Mouse (Mus musculus) spleen, adult 2 months (tissue): ENCODE results near the gene Zdhhc6. TPM values are rescaled to one million over a fixed set of nuclear protein-coding genes. Genes with fewer than 3 reads are reported as not detected.

ENCODE experiments used
- DNase-seq, 2 experiments: peaks; one replicate each; pipeline versions ENCODE4 v3.0.0 to v3.0.0-alpha.2; 2012 to 2021; ENCODE audit warnings: low spot score in 2 of 2, low read depth in 1 of 2
- H3K27ac ChIP-seq: fragments of 200-500 bp; 2 replicates; pipeline ENCODE4 v1.5.1; 2012; ENCODE audit warnings: low read length, inconsistent platforms; ENCODE audit not compliant: insufficient read depth
- H3K27me3 ChIP-seq: fragments of 200-500 bp; 2 replicates; pipeline ENCODE4 v1.6.1; 2012; ENCODE audit warnings: mild to moderate bottlenecking, moderate library complexity, low read length, inconsistent platforms; ENCODE audit not compliant: control insufficient read depth, insufficient read depth
- H3K36me3 ChIP-seq: fragments of 200-500 bp; 2 replicates; pipeline ENCODE4 v1.6.1; 2012; ENCODE audit warnings: mild to moderate bottlenecking, low read length, inconsistent platforms; ENCODE audit not compliant: control insufficient read depth, insufficient read depth
- H3K4me1 ChIP-seq: fragments of 200-500 bp; 2 replicates; pipeline ENCODE4 v1.6.1; 2011; ENCODE audit warnings: inconsistent platforms; ENCODE audit not compliant: control insufficient read depth, insufficient read depth, insufficient read length
- H3K4me3 ChIP-seq: fragments of 200-500 bp; 2 replicates; pipeline ENCODE4 v1.5.1; 2011; ENCODE audit warnings: mild to moderate bottlenecking, inconsistent platforms; ENCODE audit not compliant: insufficient read depth, insufficient read length; ENCODE audit errors: extremely low read depth
- CTCF ChIP-seq: fragments of 200-500 bp; IDR thresholded peaks from 2 replicates; pipeline ENCODE4 v1.5.1; 2011; ENCODE audit warnings: mild to moderate bottlenecking, inconsistent platforms; ENCODE audit not compliant: insufficient read depth, insufficient read length, insufficient replicate concordance; ENCODE audit errors: extremely low read depth
- POLR2A ChIP-seq: fragments of 200-500 bp; IDR thresholded peaks from 2 replicates; pipeline ENCODE4 v1.6.1; 2011; ENCODE audit warnings: low read depth, low read length, inconsistent platforms
- WGBS: fragments of 180-500 bp; shearing (Covaris S2); methylation state at CpG from one replicate; pipeline ENCODE4 v1.1.7; 2018; 5-methylcytosine and 5-hydroxymethylcytosine counted together
- polyA plus RNA-seq: library from polyadenylated mRNA; depleted of rRNA; stranded (reverse); fragments of >200 nt; gene quantifications from 2 replicates; pipeline ENCODE4 v1.2.3, GENCODE M21; 2012

Zdhhc6 gene
- polyA plus RNA-seq, 1 experiment = 6.3 TPM

DNA sequence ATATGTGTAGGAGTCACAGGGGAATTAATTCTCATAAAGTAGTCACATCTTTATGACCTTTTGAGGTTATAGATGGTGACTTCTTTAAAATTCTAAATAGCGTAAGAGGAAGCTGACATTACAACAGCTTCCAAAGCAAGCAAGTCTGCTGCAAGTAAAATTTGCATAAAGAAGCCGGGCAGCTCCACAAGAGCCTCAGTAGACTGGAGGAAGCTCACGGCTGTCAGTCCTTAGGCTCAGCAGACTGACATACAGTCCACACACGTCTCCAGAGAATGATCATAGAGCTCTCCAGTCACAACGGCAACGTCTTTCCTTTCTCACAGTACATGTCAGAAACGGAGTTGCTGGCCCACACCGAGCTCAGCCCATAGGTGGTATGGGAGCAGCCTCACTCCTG is 4.0 kb downstream of the Zdhhc6 start:
- Histone ChIP-seq H3K4me1 (no peaks in the 10 kb centered on the region; the same call in 1 of the 2 replicates), H3K27me3 (no peaks in the 10 kb centered on the region), H3K36me3 (peaks cover 13% of the 10 kb centered on the region), H3K27ac (no peak overlapping the region), H3K4me3 (no peak overlapping the region)
- no peak for DNase-seq
- no peak for TF ChIP-seq POLR2A
- no peak for TF ChIP-seq CTCF
- 85% methylated on average over 8 of the region's 8 CpGs for WGBS

DNA sequence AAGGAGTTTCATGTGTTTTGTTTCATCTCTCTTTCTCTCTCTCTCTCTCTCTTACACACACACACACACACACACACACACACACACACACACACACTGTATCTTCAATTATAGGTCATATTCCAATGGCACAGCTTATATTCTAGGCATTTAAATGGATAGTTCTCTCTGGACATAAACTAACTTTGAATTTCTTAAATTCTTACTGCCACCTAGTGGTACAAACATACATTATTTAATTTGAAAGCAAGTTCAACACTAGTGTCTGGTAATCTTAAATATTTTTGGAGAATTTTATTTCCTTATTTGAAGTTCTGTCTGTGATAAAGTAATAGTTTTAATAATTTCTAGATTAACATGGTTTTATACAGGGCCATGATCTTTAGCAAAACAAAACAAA is 10.8 kb downstream of the Zdhhc6 start:
- H3K27ac ChIP-seq = no peak overlapping the region
- H3K36me3 ChIP-seq = peaks cover 28% of the 10 kb centered on the region
- H3K4me1 ChIP-seq = no peaks in the 10 kb centered on the region
- no peak overlapping the region for H3K4me3 ChIP-seq
- TF ChIP-seq CTCF = no peak
- no peak for TF ChIP-seq POLR2A
- no peak for DNase-seq
- no peaks in the 10 kb centered on the region for H3K27me3 ChIP-seq

DNA sequence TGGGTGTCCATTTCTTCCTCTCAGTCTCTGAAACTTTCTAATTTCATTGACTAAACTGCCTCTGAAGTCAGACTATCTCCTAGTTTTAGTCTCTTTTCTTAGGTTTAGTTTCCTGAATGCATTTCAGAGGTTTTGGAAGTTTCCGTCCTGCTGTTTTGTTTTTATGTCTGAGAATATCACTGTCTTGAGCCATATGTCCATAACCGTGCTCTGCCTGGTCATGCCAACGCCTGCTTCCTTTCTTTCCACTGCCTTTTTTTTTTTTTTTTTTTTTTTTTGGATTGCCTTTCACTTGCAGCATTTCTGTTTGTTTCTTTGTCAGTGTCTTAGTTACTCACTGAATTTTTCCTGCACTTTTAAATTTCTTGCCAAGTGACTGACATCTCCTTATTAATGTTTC is 15.3 kb downstream of the Zdhhc6 start:
- WGBS = 94% methylated on average over 3 of the region's 3 CpGs
- DNase-seq = no peak
- no peaks in the 10 kb centered on the region for H3K4me1 ChIP-seq
- no peak overlapping the region for H3K27ac ChIP-seq
- peaks cover 32% of the 10 kb centered on the region for H3K36me3 ChIP-seq
- H3K27me3 ChIP-seq = no peaks in the 10 kb centered on the region
- no peak overlapping the region for H3K4me3 ChIP-seq
- TF ChIP-seq CTCF (no peak), POLR2A (no peak)

DNA sequence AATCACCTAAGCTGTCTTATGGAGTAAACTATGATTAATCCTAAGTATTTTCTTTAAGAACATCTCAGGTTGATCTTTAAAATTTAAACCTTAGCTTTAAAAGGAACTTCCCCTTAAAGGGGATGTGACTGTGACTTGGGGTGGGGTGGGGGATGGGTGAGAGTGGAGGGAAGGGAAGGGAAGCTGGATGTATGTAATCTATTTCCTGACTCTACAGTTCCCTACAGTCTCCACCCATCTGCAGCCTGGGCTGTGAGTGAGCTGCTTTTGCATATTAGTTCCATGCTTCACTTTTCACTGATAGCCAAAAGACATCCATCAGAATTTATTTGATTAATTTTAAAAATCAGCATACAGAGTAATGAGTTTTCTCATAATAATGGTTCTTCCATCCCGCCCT is 16.5 kb downstream of the Zdhhc6 start:
- H3K27ac ChIP-seq = no peak overlapping the region
- 93% methylated on average over 1 of the region's 1 CpGs for WGBS
- no peaks in the 10 kb centered on the region for H3K27me3 ChIP-seq
- H3K4me3 ChIP-seq = no peak overlapping the region
- peaks cover 36% of the 10 kb centered on the region for H3K36me3 ChIP-seq
- no peak for DNase-seq
- H3K4me1 ChIP-seq = no peaks in the 10 kb centered on the region
- TF ChIP-seq CTCF (no peak), POLR2A (no peak)

DNA sequence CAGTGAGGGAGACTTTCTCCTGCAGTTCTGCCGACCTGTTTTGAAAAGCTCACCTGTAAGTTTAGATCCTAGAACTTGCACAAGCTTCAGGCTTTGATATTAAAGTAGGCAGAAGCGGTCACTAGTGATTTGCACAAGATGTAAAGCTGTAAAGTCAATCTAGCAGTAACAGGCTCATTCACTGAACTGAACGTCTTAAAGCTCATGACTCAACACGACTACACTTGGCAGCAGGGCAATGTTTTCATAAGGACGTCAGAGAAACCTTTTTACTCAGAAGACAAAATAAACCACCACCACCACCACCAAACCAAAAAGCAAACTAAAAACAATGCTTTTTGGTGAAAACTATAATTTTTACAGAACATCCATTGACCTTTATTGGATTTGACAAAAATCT is 17.9 kb downstream of the Zdhhc6 start:
- no peak for DNase-seq
- H3K27me3 ChIP-seq = no peaks in the 10 kb centered on the region
- H3K27ac ChIP-seq = no peak overlapping the region
- TF ChIP-seq CTCF = no peak
- no peak for TF ChIP-seq POLR2A
- H3K4me1 ChIP-seq = no peaks in the 10 kb centered on the region
- H3K36me3 ChIP-seq = peaks cover 33% of the 10 kb centered on the region
- H3K4me3 ChIP-seq = no peak overlapping the region
- 87% methylated on average over 5 of the region's 5 CpGs for WGBS

DNA sequence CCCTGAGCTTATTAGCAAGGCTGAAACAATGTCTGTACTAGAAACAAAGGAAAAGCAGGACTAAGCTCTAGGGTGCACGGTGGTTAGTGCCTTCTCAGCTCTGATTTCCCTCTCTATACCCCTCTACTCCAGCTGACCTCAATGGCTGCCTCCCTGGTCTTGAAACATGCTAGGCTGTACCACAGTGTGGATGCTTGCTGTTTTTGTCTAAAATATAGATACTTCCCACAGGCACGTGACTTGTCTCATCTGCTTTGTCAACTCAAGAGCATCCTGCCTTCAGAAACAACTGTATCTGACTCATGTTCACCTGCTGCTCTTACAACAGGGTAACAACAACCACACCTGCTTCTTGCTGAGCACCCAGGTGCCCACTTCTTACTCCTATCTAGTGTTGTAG is 18.3 kb downstream of the Zdhhc6 start:
- peaks cover 30% of the 10 kb centered on the region for H3K36me3 ChIP-seq
- H3K27me3 ChIP-seq = no peaks in the 10 kb centered on the region
- 99% methylated on average over 2 of the region's 2 CpGs for WGBS
- H3K4me3 ChIP-seq = no peak overlapping the region
- no peaks in the 10 kb centered on the region for H3K4me1 ChIP-seq
- DNase-seq = no peak
- TF ChIP-seq POLR2A (no peak), CTCF (no peak)
- no peak overlapping the region for H3K27ac ChIP-seq

DNA sequence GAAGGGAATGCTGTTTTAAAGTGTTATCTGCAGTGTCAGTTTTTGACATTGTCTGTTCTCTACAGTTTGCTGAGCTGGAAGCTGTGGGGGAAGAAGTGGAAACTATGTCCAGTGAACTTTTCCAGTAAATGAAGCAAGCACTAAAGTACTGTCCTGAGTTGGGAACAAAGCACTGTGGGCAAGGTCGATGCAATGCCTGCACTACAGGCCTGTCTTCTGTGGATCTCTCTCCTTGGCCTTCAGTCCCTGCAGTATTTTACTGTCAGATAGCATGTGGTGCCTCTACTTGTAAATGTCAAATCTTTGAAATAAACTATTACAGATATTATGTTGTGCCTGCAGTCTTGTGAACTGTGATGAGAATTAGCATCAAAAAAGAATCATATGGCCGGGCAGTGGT is 19.5 kb downstream of the Zdhhc6 start:
- 89% methylated on average over 2 of the region's 2 CpGs for WGBS
- no peak for DNase-seq
- Histone ChIP-seq H3K27ac (no peak overlapping the region), H3K27me3 (no peaks in the 10 kb centered on the region), H3K4me3 (no peak overlapping the region), H3K4me1 (no peaks in the 10 kb centered on the region), H3K36me3 (peaks cover 29% of the 10 kb centered on the region)
- TF ChIP-seq CTCF = no peak
- no peak for TF ChIP-seq POLR2A

DNA sequence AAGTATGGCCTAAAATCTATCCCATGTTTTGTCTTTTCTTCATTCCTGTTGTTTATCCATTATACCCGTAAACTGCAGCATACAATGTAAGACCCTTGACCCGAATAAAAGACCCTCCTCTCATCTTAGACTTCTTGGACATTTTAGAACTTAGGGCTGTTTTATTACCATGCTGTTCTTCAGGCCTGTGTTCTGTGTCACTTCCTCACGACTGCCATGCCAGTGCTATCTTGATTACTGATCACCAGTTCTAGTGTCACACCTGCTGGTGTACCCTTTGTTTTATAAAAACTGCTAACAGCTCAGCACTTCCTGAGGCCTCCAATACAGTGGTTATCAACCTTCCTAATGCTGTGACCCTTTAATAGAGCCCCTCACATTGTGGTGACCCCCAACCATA is 20.3 kb downstream of the Zdhhc6 start:
- Histone ChIP-seq H3K27me3 (no peaks in the 10 kb centered on the region), H3K4me3 (no peak overlapping the region), H3K4me1 (no peaks in the 10 kb centered on the region), H3K36me3 (peaks cover 30% of the 10 kb centered on the region), H3K27ac (no peak overlapping the region)
- 80% methylated on average over 3 of the region's 3 CpGs for WGBS
- no peak for DNase-seq
- TF ChIP-seq POLR2A = no peak
- no peak for TF ChIP-seq CTCF
